Mouse (Mus musculus) cortical plate, adult 2 months (tissue): ENCODE results near the gene Kcna5. TPM values are rescaled to one million over a fixed set of nuclear protein-coding genes. Genes with fewer than 3 reads are reported as not detected.
A peak's percentile ranks its signal among the peaks of the same experiment; 100 is the strongest.

Experiments used
- H3K27ac ChIP-seq: fragments of 200-500 bp; 2 replicates; pipeline ENCODE4 v1.5.1; 2012; ENCODE audit warnings: low read length, control low read depth, inconsistent platforms; ENCODE audit not compliant: insufficient read depth
- H3K4me1 ChIP-seq: fragments of 200-500 bp; 2 replicates; pipeline ENCODE4 v1.6.1; 2011; ENCODE audit warnings: low read length; ENCODE audit not compliant: control insufficient read depth, insufficient read depth
- H3K4me3 ChIP-seq: fragments of 200-500 bp; 2 replicates; pipeline ENCODE4 v1.5.1; 2011; ENCODE audit warnings: mild to moderate bottlenecking, low read length, control low read depth; ENCODE audit not compliant: insufficient read depth
- CTCF ChIP-seq: fragments of 200-500 bp; IDR thresholded peaks from 2 replicates; pipeline ENCODE4 v1.5.1; 2011; ENCODE audit warnings: mild to moderate bottlenecking, control low read depth, low read length; ENCODE audit not compliant: insufficient read depth; ENCODE audit errors: extremely low read depth
- POLR2A ChIP-seq: fragments of 200-500 bp; IDR thresholded peaks from 2 replicates; pipeline ENCODE4 v1.6.1; 2011; ENCODE audit warnings: mild to moderate bottlenecking, low read length, control low read depth; ENCODE audit not compliant: insufficient read depth; ENCODE audit errors: extremely low read depth
- polyA plus RNA-seq: library from polyadenylated mRNA; depleted of rRNA; stranded (reverse); fragments of >200 nt; gene quantifications from 2 replicates; pipeline ENCODE4 v1.2.3, GENCODE M21; 2012; rRNA removed

Gene Kcna5
- 0.93 and 1.9 TPM in 2 replicates for polyA plus RNA-seq

- peak within 1 kb of the TSS; percentile 21; the same call in 1 of the 2 replicates for H3K27ac ChIP-seq
- peak within 1 kb of the TSS; percentile 33 for H3K4me3 ChIP-seq
- TF ChIP-seq CTCF (no peak), POLR2A (0 out of 2 replicates have a peak, but pooled peaks have one; percentile 20)
These were observed at the start of gene Kcna5 for GRCm38 (mm10) chr6:126535208-126535910. Gene Kcna5, minus strand, starts transcription at chr6:126535412.

GRCm38 (mm10) chr6:126583075-126583474 is 47.9 kb upstream of the Kcna5 start:
- TF ChIP-seq CTCF (peak; percentile 56), POLR2A (no peak)
- H3K27ac ChIP-seq: no peak overlapping the region
- H3K4me3 ChIP-seq: no peak overlapping the region
- peaks cover 14% of the 10 kb centered on the region for H3K4me1 ChIP-seq

More at GRCm38 (mm10) chr6:126535208-126535910, at the start of gene Kcna5:
- H3K4me1 ChIP-seq: peaks cover 4% of the 10 kb centered on the region

DNA sequence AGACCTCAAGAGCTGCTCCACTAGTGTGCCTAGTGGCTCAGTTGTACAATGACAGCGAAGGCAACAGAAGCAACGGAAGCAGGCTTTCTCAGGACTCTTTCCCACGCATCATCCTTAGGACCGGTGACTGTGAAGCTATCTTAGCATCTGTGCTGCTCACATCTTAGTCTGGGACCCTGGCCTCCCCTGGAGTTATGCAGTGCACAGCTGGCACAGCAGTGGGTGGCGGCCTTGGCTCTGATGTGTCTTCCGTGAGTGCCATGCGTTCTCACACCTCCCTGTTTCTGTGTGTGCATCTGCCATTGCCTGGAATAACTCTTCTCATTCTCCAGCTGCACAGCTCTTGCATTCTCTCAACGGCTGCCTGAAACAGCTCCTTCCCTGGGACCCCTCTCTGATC is 46.4 kb upstream of the Kcna5 start:
- Histone ChIP-seq H3K4me3 (no peak overlapping the region), H3K4me1 (peaks cover 13% of the 10 kb centered on the region), H3K27ac (0 out of 2 replicates have a peak overlapping the region, but pooled peaks have one; percentile 36)
- 0 out of 2 replicates have a peak, but pooled peaks have one; percentile 22 for TF ChIP-seq CTCF
- TF ChIP-seq POLR2A: no peak

- H3K27ac ChIP-seq: no peak overlapping the region
- TF ChIP-seq CTCF (no peak), POLR2A (no peak)
- peaks cover 5% of the 10 kb centered on the region for H3K4me1 ChIP-seq
- no peak overlapping the region for H3K4me3 ChIP-seq
These were observed 45.4 kb upstream of the Kcna5 start for GRCm38 (mm10) chr6:126580571-126580970.

DNA sequence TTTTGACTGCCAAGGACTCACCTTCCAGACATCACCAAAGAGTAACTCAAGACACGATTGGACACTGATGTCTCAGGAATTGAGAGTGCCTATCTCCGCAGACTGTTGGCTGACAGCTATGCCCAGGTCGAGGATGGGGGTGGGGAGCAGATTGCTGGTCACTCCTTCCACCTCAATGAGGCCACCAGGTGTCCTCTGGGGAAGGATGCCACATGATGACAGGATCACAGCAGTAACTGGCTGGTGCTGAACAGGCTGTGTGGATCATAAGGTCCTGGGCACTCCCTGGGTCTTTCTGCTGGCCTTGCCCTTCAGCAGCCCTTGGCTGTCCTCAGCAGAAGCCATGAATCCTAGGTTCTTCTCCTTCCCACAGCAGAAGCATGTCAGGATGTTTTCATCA is 42.2 kb upstream of the Kcna5 start:
- H3K27ac ChIP-seq: no peak overlapping the region
- TF ChIP-seq POLR2A (no peak), CTCF (no peak)
- no peak overlapping the region for H3K4me3 ChIP-seq
- H3K4me1 ChIP-seq: no peaks in the 10 kb centered on the region; the same call in 1 of the 2 replicates

- H3K4me1 ChIP-seq: no peaks in the 10 kb centered on the region; the same call in 1 of the 2 replicates
- no peak overlapping the region for H3K27ac ChIP-seq
- TF ChIP-seq CTCF: no peak
- no peak for TF ChIP-seq POLR2A
- no peak overlapping the region for H3K4me3 ChIP-seq
These were observed 41.4 kb upstream of the Kcna5 start for GRCm38 (mm10) chr6:126576566-126576965.

DNA sequence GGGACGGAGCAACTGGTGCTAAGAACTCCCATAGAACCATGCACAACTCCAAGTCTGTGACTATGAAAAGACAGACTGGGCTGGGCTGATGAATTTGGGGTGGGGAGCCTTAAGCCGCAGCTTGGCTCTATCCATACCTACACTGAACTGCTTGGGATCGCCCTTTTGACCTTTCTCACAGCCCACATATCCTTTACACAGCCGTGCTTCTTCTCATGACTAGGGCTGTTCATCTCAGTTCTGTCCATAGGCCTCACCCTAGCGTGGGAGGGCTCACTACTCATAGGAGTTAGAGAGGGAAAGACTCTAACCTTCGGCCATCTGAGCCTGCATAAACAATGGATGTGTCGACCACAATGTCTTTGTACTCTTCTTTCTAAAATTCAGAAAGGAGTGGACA is 39.6 kb upstream of the Kcna5 start:
- no peak overlapping the region for H3K4me3 ChIP-seq
- no peak overlapping the region for H3K27ac ChIP-seq
- TF ChIP-seq CTCF: no peak
- TF ChIP-seq POLR2A: no peak
- H3K4me1 ChIP-seq: peaks cover 2% of the 10 kb centered on the region; the same call in 1 of the 2 replicates

- no peak overlapping the region for H3K4me3 ChIP-seq
- TF ChIP-seq POLR2A (no peak), CTCF (no peak)
- peaks cover 8% of the 10 kb centered on the region for H3K4me1 ChIP-seq
- no peak overlapping the region for H3K27ac ChIP-seq
These were observed 37.8 kb upstream of the Kcna5 start for GRCm38 (mm10) chr6:126573021-126573420.

DNA sequence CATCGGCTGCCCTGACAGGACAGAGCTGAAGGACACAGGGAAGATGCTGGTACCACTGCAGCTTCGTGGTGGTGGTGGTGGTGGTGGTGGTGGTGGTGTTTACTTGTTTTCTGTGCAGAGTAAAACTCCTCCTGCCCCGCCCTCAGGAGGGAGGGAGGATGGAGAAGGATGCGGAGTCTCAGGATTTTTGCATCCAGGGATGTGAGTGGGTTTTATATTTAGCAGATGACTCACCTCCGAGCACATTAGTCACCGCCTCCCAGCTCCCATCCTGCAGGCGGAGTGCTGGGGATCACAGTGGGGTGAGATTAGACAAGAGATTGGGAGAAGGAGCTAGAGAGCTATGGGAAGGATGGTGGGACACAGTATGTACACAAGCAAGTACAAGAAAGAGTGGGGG is 34.6 kb upstream of the Kcna5 start:
- Histone ChIP-seq H3K27ac (peak overlapping the region; percentile 56; the same call in 1 of the 2 replicates), H3K4me1 (peaks cover 10% of the 10 kb centered on the region), H3K4me3 (no peak overlapping the region)
- TF ChIP-seq POLR2A (no peak), CTCF (no peak)

DNA sequence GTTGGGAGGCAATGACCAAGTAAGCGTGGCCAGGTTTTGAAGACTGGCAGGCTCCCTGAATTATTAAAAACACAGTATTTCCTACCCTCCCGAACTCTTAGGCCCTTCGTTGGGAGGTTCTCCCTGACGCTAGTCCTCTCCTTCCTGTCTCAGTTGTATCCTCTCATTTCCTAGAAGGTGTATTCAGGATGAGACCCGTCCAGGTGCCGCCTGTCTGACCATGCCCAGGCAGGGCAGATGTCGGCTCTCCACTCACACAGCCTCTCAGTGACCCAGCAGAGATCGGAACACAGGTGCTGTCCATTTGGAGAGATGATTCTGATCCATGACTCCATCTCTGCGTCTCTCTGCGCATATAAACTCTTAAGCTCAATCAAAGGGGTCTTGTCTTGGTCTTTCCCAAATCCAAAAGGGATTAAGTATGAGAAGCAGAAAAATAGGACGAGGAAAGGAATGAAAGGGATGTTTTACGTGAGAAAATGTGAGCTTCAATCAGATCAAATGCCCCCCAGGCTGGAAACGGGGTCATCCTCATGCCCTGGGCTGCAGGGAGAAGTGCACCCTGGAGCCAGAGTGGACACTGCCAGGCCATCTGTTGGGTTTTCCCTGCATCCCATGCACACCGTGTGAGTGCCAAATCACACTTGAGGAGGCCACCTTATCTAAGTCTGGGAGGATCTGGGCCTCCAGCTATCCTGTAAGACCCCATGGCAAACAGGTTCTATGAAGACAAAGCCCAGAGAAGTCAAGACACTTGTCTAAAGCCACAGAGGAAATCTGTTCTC is 33.0 kb upstream of the Kcna5 start:
- no peak overlapping the region for H3K4me3 ChIP-seq
- no peak for TF ChIP-seq POLR2A
- no peak for TF ChIP-seq CTCF
- peaks cover 10% of the 10 kb centered on the region for H3K4me1 ChIP-seq
- no peak overlapping the region for H3K27ac ChIP-seq
